Mouse (Mus musculus) duodenum, adult 2 months (tissue): ENCODE measurements around the gene Gm8994. TPM values are rescaled to one million over a fixed set of nuclear protein-coding genes. Genes with fewer than 3 reads are reported as not detected.

Experiments used
- polyA plus RNA-seq: library from polyadenylated mRNA; depleted of rRNA; stranded (reverse); fragments of >200 nt; gene quantifications from 2 replicates; pipeline ENCODE4 v1.2.3, GENCODE M21; 2012; ENCODE audit warnings: low replicate concordance; rRNA removed

Gene Gm8994
- not detected in 2 replicates for polyA plus RNA-seq

GRCm38 (mm10) chr6:136327239-136327638 is at the start of gene Gm8994:
TSS of gene Gm8994 (plus strand) at chr6:136327539.

Other genes starting within 250 kb of the Gm8994 start
- gene Grin2b, start 154.0 kb upstream of the Gm8994 start, polyA plus RNA-seq = not detected in 2 replicates
- gene E330021D16Rik, start 88.0 kb downstream of the Gm8994 start, polyA plus RNA-seq = not detected in 2 replicates
- gene Atf7ip, start 178.6 kb downstream of the Gm8994 start, polyA plus RNA-seq = 9.4 and 15.5 TPM in 2 replicates